Mouse (Mus musculus) forebrain, embryonic 16.5 days (tissue): ENCODE data around the gene Rundc3a. TPM values are rescaled to one million over a fixed set of nuclear protein-coding genes. Genes with fewer than 3 reads are reported as not detected.

Experiments
- ATAC-seq: fragments of 200-750 bp; cut with Nextera tagmentation; 2 replicates; pipeline ENCODE4 v1.8.0; 2017; ENCODE audit warnings: mild to moderate bottlenecking, moderate library complexity
- H3K27ac ChIP-seq: fragments of 300-500 bp; sonication (generic); 2 replicates; pipeline ENCODE4 v1.5.1; 2014; ENCODE audit warnings: low read length, control low read depth
- H3K27me3 ChIP-seq: fragments of 300-500 bp; sonication (generic); replicated peaks from 2 replicates; pipeline ENCODE4 v1.6.1; 2014; ENCODE audit warnings: low read length; ENCODE audit not compliant: control insufficient read depth, insufficient read depth
- H3K36me3 ChIP-seq: fragments of 300-500 bp; sonication (generic); 2 replicates; pipeline ENCODE4 v1.6.1; 2014; ENCODE audit not compliant: control insufficient read depth, insufficient read depth
- H3K4me1 ChIP-seq: fragments of 300-500 bp; sonication (generic); replicated peaks from 2 replicates; pipeline ENCODE4 v1.6.1; 2014; ENCODE audit warnings: low read length; ENCODE audit not compliant: control insufficient read depth, insufficient read depth
- H3K4me2 ChIP-seq: fragments of 300-500 bp; sonication (generic); 2 replicates; pipeline ENCODE4 v1.6.1; 2014; ENCODE audit warnings: mild to moderate bottlenecking, low read length, control low read depth
- H3K4me3 ChIP-seq: fragments of 300-500 bp; sonication (generic); replicated peaks from 2 replicates; pipeline ENCODE4 v1.5.1; 2014; ENCODE audit warnings: mild to moderate bottlenecking, low read length, control low read depth
- H3K9ac ChIP-seq: fragments of 300-500 bp; sonication (generic); replicated peaks from 2 replicates; pipeline ENCODE4 v1.6.1; 2014; ENCODE audit warnings: low read depth, low read length, control low read depth
- H3K9me3 ChIP-seq: fragments of 300-500 bp; sonication (generic); 2 replicates; pipeline ENCODE4 v1.6.1; 2016; ENCODE audit warnings: low read length; ENCODE audit not compliant: control insufficient read depth
- WGBS: fragments of 180-500 bp; shearing (Covaris S2); extraction: QIAGEN DNeasy Blood & Tissue Kit; methylation state at CpG from one replicate; pipeline ENCODE4 v1.1.7; 2014; 5-methylcytosine and 5-hydroxymethylcytosine counted together
- polyA plus RNA-seq: library from polyadenylated mRNA; unstranded; fragments of >200 nt; fragmentation: Nextera tagmentation; extraction: Ambion mirVana; gene quantifications from 2 replicates; pipeline ENCODE4 v1.2.1, GENCODE M21; 2015

Rundc3a gene
- polyA plus RNA-seq, 1 experiment from 2014 or later, result 156 TPM

GRCm38 (mm10) chr11:102441434-102441833 is 48.2 kb downstream of the Rundc3a start:
- peaks cover 29% of the 10 kb centered on the region for H3K36me3 ChIP-seq
- H3K27ac ChIP-seq, result no peak overlapping the region
- H3K4me3 ChIP-seq, result no peak overlapping the region
- H3K4me1 ChIP-seq, result peaks cover 50% of the 10 kb centered on the region
- 85% methylated on average over 3 of the region's 3 CpGs for WGBS
- no peaks in the 10 kb centered on the region for H3K27me3 ChIP-seq
- H3K9me3 ChIP-seq, result no peaks in the 10 kb centered on the region
- no peak for ATAC-seq
- H3K9ac ChIP-seq, result no peak overlapping the region
- H3K4me2 ChIP-seq, result no peak overlapping the region

GRCm38 (mm10) chr11:102442089-102442488 is 48.9 kb downstream of the Rundc3a start:
- no peak overlapping the region for H3K4me3 ChIP-seq
- no peak overlapping the region for H3K4me2 ChIP-seq
- peaks cover 29% of the 10 kb centered on the region for H3K36me3 ChIP-seq
- H3K27ac ChIP-seq, result no peak overlapping the region
- no peaks in the 10 kb centered on the region for H3K27me3 ChIP-seq
- peaks cover 47% of the 10 kb centered on the region for H3K4me1 ChIP-seq
- no peak overlapping the region for H3K9ac ChIP-seq
- H3K9me3 ChIP-seq, result no peaks in the 10 kb centered on the region
- 92% methylated on average over 6 of the region's 6 CpGs for WGBS
- ATAC-seq, result no peak

GRCm38 (mm10) chr11:102443740-102444139 is 50.5 kb downstream of the Rundc3a start:
- no peak for ATAC-seq
- Histone ChIP-seq H3K9ac (no peak overlapping the region), H3K4me3 (no peak overlapping the region), H3K27me3 (no peaks in the 10 kb centered on the region), H3K27ac (no peak overlapping the region), H3K36me3 (peaks cover 29% of the 10 kb centered on the region), H3K4me1 (peaks cover 42% of the 10 kb centered on the region), H3K4me2 (no peak overlapping the region), H3K9me3 (no peaks in the 10 kb centered on the region)
- 64% methylated on average over 12 of the region's 12 CpGs for WGBS

GRCm38 (mm10) chr11:102444321-102444720 is 51.1 kb downstream of the Rundc3a start:
- Histone ChIP-seq H3K27me3 (no peaks in the 10 kb centered on the region), H3K4me1 (peaks cover 42% of the 10 kb centered on the region), H3K4me2 (no peak overlapping the region), H3K27ac (no peak overlapping the region), H3K4me3 (no peak overlapping the region), H3K36me3 (peaks cover 24% of the 10 kb centered on the region), H3K9ac (no peak overlapping the region), H3K9me3 (no peaks in the 10 kb centered on the region)
- ATAC-seq, result no peak
- WGBS, result 62% methylated on average over 3 of the region's 3 CpGs

- peak overlapping the region; percentile 58 for H3K4me3 ChIP-seq
- no peaks in the 10 kb centered on the region for H3K27me3 ChIP-seq
- H3K36me3 ChIP-seq, result peaks cover 20% of the 10 kb centered on the region
- H3K4me1 ChIP-seq, result peaks cover 41% of the 10 kb centered on the region
- 4% methylated on average over 6 of the region's 6 CpGs for WGBS
- peak overlapping the region; percentile 100; the same call in 1 of the 2 replicates for H3K9ac ChIP-seq
- no peaks in the 10 kb centered on the region for H3K9me3 ChIP-seq
- 0 out of 2 replicates have a peak overlapping the region, but pooled peaks have one; percentile 1 for H3K27ac ChIP-seq
- ATAC-seq, result no peak
- H3K4me2 ChIP-seq, result peak overlapping the region; percentile 91
These were observed 51.6 kb downstream of the Rundc3a start for GRCm38 (mm10) chr11:102444781-102445180.

GRCm38 (mm10) chr11:102445264-102445890 is 52.2 kb downstream of the Rundc3a start:
- Histone ChIP-seq H3K27me3 (no peaks in the 10 kb centered on the region), H3K27ac (peak overlapping the region; percentile 92), H3K9ac (peak overlapping the region; percentile 100), H3K4me3 (peak overlapping the region; percentile 58), H3K4me2 (peak overlapping the region; percentile 91), H3K9me3 (no peaks in the 10 kb centered on the region), H3K36me3 (peaks cover 14% of the 10 kb centered on the region), H3K4me1 (peaks cover 41% of the 10 kb centered on the region)
- ATAC-seq, result peak; percentile 9; the same call in 1 of the 2 replicates
- 5% methylated on average over 10 of the region's 10 CpGs for WGBS

- peak overlapping the region; percentile 58 for H3K4me3 ChIP-seq
- no peak; the same call in 1 of the 2 replicates for ATAC-seq
These were observed 52.7 kb downstream of the Rundc3a start for GRCm38 (mm10) chr11:102445891-102446361.

GRCm38 (mm10) chr11:102446581-102447461 is 53.6 kb downstream of the Rundc3a start:
- H3K4me2 ChIP-seq, result peak overlapping the region; percentile 91
- no peaks in the 10 kb centered on the region for H3K9me3 ChIP-seq
- peaks cover 7% of the 10 kb centered on the region for H3K36me3 ChIP-seq
- H3K9ac ChIP-seq, result peak overlapping the region; percentile 100
- no peaks in the 10 kb centered on the region for H3K27me3 ChIP-seq
- peak; percentile 64 for ATAC-seq
- under 1% methylated on average over 46 of the region's 49 CpGs for WGBS
- peak overlapping the region; percentile 58 for H3K4me3 ChIP-seq
- peak overlapping the region; percentile 92 for H3K27ac ChIP-seq
- H3K4me1 ChIP-seq, result peaks cover 41% of the 10 kb centered on the region

More at GRCm38 (mm10) chr11:102445891-102446361, 52.7 kb downstream of the Rundc3a start:
- Histone ChIP-seq H3K9me3 (no peaks in the 10 kb centered on the region), H3K9ac (peak overlapping the region; percentile 100), H3K27ac (peak overlapping the region; percentile 92), H3K36me3 (peaks cover 13% of the 10 kb centered on the region), H3K4me2 (peak overlapping the region; percentile 91), H3K27me3 (no peaks in the 10 kb centered on the region), H3K4me1 (peaks cover 41% of the 10 kb centered on the region)
- 7% methylated on average over 7 of the region's 7 CpGs for WGBS

- ATAC-seq, result peak; percentile 85
- WGBS, result 1% methylated on average over 40 of the region's 40 CpGs
- H3K4me2 ChIP-seq, result peak within 1 kb of the TSS; percentile 91
These were observed 54.3 kb downstream of the Rundc3a start, which contains the start of gene Fam171a2 for GRCm38 (mm10) chr11:102447497-102447896. TSS of gene Fam171a2 (minus strand) at chr11:102447682.

More at GRCm38 (mm10) chr11:102447497-102447896, 54.3 kb downstream of the Rundc3a start, which contains the start of gene Fam171a2:
- peak within 1 kb of the TSS; percentile 58 for H3K4me3 ChIP-seq
- H3K9me3 ChIP-seq, result no peaks in the 10 kb centered on the region
- peaks cover 41% of the 10 kb centered on the region for H3K4me1 ChIP-seq
- peak within 1 kb of the TSS; percentile 100 for H3K9ac ChIP-seq
- H3K27me3 ChIP-seq, result no peaks in the 10 kb centered on the region
- H3K36me3 ChIP-seq, result peaks cover 7% of the 10 kb centered on the region
- peak within 1 kb of the TSS; percentile 92 for H3K27ac ChIP-seq
